Mouse (Mus musculus) cortical plate, adult 2 months (tissue): ENCODE data around the gene Gabrb1. TPM values are rescaled to one million over a fixed set of nuclear protein-coding genes. Genes with fewer than 3 reads are reported as not detected.

Experiments
- H3K27ac ChIP-seq: fragments of 200-500 bp; 2 replicates; pipeline ENCODE4 v1.5.1; 2012; ENCODE audit warnings: low read length, control low read depth, inconsistent platforms; ENCODE audit not compliant: insufficient read depth
- H3K4me1 ChIP-seq: fragments of 200-500 bp; 2 replicates; pipeline ENCODE4 v1.6.1; 2011; ENCODE audit warnings: low read length; ENCODE audit not compliant: control insufficient read depth, insufficient read depth
- H3K4me3 ChIP-seq: fragments of 200-500 bp; 2 replicates; pipeline ENCODE4 v1.5.1; 2011; ENCODE audit warnings: mild to moderate bottlenecking, low read length, control low read depth; ENCODE audit not compliant: insufficient read depth
- CTCF ChIP-seq: fragments of 200-500 bp; IDR thresholded peaks from 2 replicates; pipeline ENCODE4 v1.5.1; 2011; ENCODE audit warnings: mild to moderate bottlenecking, control low read depth, low read length; ENCODE audit not compliant: insufficient read depth; ENCODE audit errors: extremely low read depth
- POLR2A ChIP-seq: fragments of 200-500 bp; IDR thresholded peaks from 2 replicates; pipeline ENCODE4 v1.6.1; 2011; ENCODE audit warnings: mild to moderate bottlenecking, low read length, control low read depth; ENCODE audit not compliant: insufficient read depth; ENCODE audit errors: extremely low read depth
- polyA plus RNA-seq: library from polyadenylated mRNA; depleted of rRNA; stranded (reverse); fragments of >200 nt; gene quantifications from 2 replicates; pipeline ENCODE4 v1.2.3, GENCODE M21; 2012

Gene Gabrb1
- polyA plus RNA-seq, 1 experiment, result 19.9 TPM

GRCm38 (mm10) chr5:72167594-72168284, 509.8 kb downstream of the Gabrb1 start, which contains the start of gene Commd8:
Gene Commd8 (minus strand): TSS chr5:72168189.
- Histone ChIP-seq H3K4me1 (peaks cover 3% of the 10 kb centered on the region), H3K4me3 (peak within 1 kb of the TSS; percentile 94), H3K27ac (peak within 1 kb of the TSS; percentile 80)
- TF ChIP-seq POLR2A (peak; percentile 89), CTCF (no peak)

GRCm38 (mm10) chr5:72168285-72168621, 510.3 kb downstream of the Gabrb1 start:
- Histone ChIP-seq H3K4me1 (peaks cover 3% of the 10 kb centered on the region), H3K4me3 (peak overlapping the region; percentile 94; the same call in 1 of the 2 replicates), H3K27ac (no peak overlapping the region)
- TF ChIP-seq CTCF, result no peak
- TF ChIP-seq POLR2A, result no peak

GRCm38 (mm10) chr5:72170067-72170466, 512.2 kb downstream of the Gabrb1 start:
- peaks cover 3% of the 10 kb centered on the region for H3K4me1 ChIP-seq
- TF ChIP-seq CTCF, result no peak
- TF ChIP-seq POLR2A, result no peak
- H3K27ac ChIP-seq, result no peak overlapping the region
- H3K4me3 ChIP-seq, result no peak overlapping the region

- TF ChIP-seq POLR2A (no peak), CTCF (peak; percentile 28; the same call in 1 of the 2 replicates)
- H3K4me3 ChIP-seq, result no peak overlapping the region
- no peak overlapping the region for H3K27ac ChIP-seq
- no peaks in the 10 kb centered on the region for H3K4me1 ChIP-seq
Observed at GRCm38 (mm10) chr5:72172675-72173074, 514.8 kb downstream of the Gabrb1 start.

- H3K27ac ChIP-seq, result no peak overlapping the region
- H3K4me1 ChIP-seq, result no peaks in the 10 kb centered on the region
- H3K4me3 ChIP-seq, result no peak overlapping the region
- no peak for TF ChIP-seq CTCF
- no peak for TF ChIP-seq POLR2A
Observed at GRCm38 (mm10) chr5:72173521-72173920, 515.6 kb downstream of the Gabrb1 start.

- H3K4me1 ChIP-seq, result no peaks in the 10 kb centered on the region
- no peak overlapping the region for H3K27ac ChIP-seq
- TF ChIP-seq CTCF, result no peak
- no peak for TF ChIP-seq POLR2A
- H3K4me3 ChIP-seq, result no peak overlapping the region
Observed at GRCm38 (mm10) chr5:72175050-72175449, 517.1 kb downstream of the Gabrb1 start.

- no peak for TF ChIP-seq CTCF
- TF ChIP-seq POLR2A, result no peak
- Histone ChIP-seq H3K27ac (no peak overlapping the region), H3K4me1 (no peaks in the 10 kb centered on the region), H3K4me3 (no peak overlapping the region)
Observed at GRCm38 (mm10) chr5:72175530-72175929, 517.6 kb downstream of the Gabrb1 start.

- H3K4me3 ChIP-seq, result no peak overlapping the region
- no peaks in the 10 kb centered on the region for H3K4me1 ChIP-seq
- TF ChIP-seq CTCF (no peak), POLR2A (no peak)
- H3K27ac ChIP-seq, result no peak overlapping the region
Observed at GRCm38 (mm10) chr5:72181194-72181593, 523.3 kb downstream of the Gabrb1 start.

GRCm38 (mm10) chr5:72182804-72183203, 524.9 kb downstream of the Gabrb1 start:
- TF ChIP-seq POLR2A, result no peak
- TF ChIP-seq CTCF, result no peak
- Histone ChIP-seq H3K4me1 (no peaks in the 10 kb centered on the region), H3K4me3 (no peak overlapping the region), H3K27ac (no peak overlapping the region)

GRCm38 (mm10) chr5:72183929-72184328, 526.0 kb downstream of the Gabrb1 start:
- no peaks in the 10 kb centered on the region for H3K4me1 ChIP-seq
- TF ChIP-seq POLR2A (no peak), CTCF (no peak)
- H3K27ac ChIP-seq, result no peak overlapping the region
- no peak overlapping the region for H3K4me3 ChIP-seq
